Mouse (Mus musculus): ENCODE data around the gene Hmgcs1. TPM values are rescaled to one million over a fixed set of nuclear protein-coding genes. Genes with fewer than 3 reads are reported as not detected.

The Hmgcs1 gene
- polyA plus RNA-seq, 3 experiments from 2014 or later, result 33.6 to 46.6 (median 44.9) TPM

- peak; percentile 38 for ATAC-seq
These were observed 16.2 kb downstream of the Hmgcs1 start for GRCm38 (mm10) chr13:119706278-119706880.

- no peak for ATAC-seq
These were observed 16.8 kb downstream of the Hmgcs1 start for GRCm38 (mm10) chr13:119706953-119707352.

- ATAC-seq, result no peak
These were observed 17.7 kb downstream of the Hmgcs1 start for GRCm38 (mm10) chr13:119707906-119708305.

- no peak for ATAC-seq
These were observed 18.8 kb downstream of the Hmgcs1 start for GRCm38 (mm10) chr13:119708941-119709340.

GRCm38 (mm10) chr13:119709388-119710267 lies 19.4 kb downstream of the Hmgcs1 start:
- ATAC-seq, result no peak

- no peak for ATAC-seq
These were observed 20.1 kb downstream of the Hmgcs1 start for GRCm38 (mm10) chr13:119710268-119710610.

- ATAC-seq, result no peak
These were observed 22.3 kb downstream of the Hmgcs1 start for GRCm38 (mm10) chr13:119712463-119712862.

GRCm38 (mm10) chr13:119713107-119713787 lies 23.1 kb downstream of the Hmgcs1 start:
- ATAC-seq, result no peak

- no peak for ATAC-seq
These were observed 23.6 kb downstream of the Hmgcs1 start for GRCm38 (mm10) chr13:119713821-119714220.

- ATAC-seq, result no peak
These were observed 25.9 kb downstream of the Hmgcs1 start for GRCm38 (mm10) chr13:119716105-119716504.

GRCm38 (mm10) chr13:119722447-119722846 lies 32.3 kb downstream of the Hmgcs1 start:
- ATAC-seq, result no peak

GRCm38 (mm10) chr13:119723368-119723767 lies 33.2 kb downstream of the Hmgcs1 start:
- ATAC-seq, result no peak

- no peak for ATAC-seq
These were observed 34.4 kb downstream of the Hmgcs1 start for GRCm38 (mm10) chr13:119724541-119724940.

GRCm38 (mm10) chr13:119727608-119728387 lies 37.6 kb downstream of the Hmgcs1 start:
- no peak for ATAC-seq

GRCm38 (mm10) chr13:119729406-119729805 lies 39.2 kb downstream of the Hmgcs1 start:
- no peak for ATAC-seq

GRCm38 (mm10) chr13:119731448-119731847 lies 41.3 kb downstream of the Hmgcs1 start:
- ATAC-seq, result no peak

GRCm38 (mm10) chr13:119741390-119742237 lies 51.4 kb downstream of the Hmgcs1 start:
- ATAC-seq, result no peak

GRCm38 (mm10) chr13:119742711-119743415 lies 52.7 kb downstream of the Hmgcs1 start:
- ATAC-seq, result no peak

GRCm38 (mm10) chr13:119743470-119743869 lies 53.3 kb downstream of the Hmgcs1 start:
- no peak for ATAC-seq

GRCm38 (mm10) chr13:119746930-119747329 lies 56.8 kb downstream of the Hmgcs1 start:
- ATAC-seq, result no peak
